Mouse (Mus musculus): Measurements from ENCODE around the gene Hyal3.

Gene Hyal3

GRCm38 (mm10) chr9:107594281-107595062 lies 13.9 kb downstream of the Hyal3 start:
- DNase-seq (ENCODE audit: low spot score), result no peak

DNA sequence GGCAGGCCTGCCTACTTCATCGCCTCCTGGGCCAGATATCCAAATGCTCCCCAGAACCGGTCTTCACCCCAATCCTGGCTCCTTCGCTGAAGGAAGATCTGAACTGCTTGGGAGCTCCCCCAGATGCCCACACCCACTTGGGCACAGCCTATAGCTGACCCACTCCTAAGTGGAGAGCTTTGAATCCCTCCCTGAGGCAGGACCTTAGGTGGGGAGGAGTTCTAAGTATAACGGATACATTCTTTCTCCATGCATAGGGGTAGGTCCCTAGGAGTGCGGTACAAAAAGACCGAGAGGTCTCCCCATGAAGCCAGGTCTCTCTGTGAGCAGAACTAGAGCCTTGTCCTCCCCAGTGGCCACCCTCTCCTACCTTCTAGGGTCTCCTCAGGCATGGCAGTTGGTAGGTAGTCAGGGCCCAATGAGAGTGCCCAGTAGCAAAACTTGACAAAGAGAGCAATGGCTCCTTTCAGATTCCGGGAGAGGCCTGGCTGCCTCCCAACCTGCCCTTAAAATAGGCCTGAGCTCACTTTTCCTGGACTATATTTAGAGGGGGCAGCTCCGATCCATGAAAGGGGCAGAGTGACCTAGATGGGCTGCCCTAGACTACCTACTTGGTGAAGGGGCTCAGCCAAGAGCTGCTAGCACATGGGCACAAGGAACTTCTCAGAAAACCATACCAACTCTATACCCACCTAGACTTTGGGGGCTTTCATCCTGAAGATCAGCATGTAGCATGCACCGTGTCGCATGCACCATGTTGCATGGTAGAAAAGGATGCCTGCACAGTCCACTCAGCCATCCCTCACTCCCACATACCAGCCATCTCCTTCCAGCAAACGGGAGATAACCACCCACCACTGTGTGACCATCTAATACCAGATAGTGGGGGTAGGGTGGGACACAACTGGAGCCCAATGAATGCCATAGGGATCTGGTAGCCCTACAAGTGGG lies 16.3 kb downstream of the Hyal3 start:
- DNase-seq (ENCODE audit: low spot score), result no peak

DNA sequence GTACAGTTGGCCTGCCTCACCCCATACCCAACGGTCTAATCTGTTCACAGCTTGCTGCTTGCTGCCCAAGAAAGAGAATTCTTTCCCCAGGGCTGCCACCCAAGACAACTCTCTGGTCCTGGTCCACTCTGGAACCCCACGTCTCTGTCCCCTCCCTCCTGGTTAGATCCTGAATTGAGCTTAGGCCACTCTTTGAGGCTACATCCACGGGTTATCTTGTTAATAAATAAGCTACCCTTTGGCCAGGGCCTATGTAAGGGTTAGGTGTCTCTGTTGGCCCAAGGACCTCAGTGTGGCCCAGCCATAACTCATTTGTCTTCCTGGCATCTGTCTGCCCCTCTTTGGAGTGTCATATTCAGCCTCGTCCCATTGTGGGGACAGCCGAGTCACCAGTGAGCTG lies 17.8 kb downstream of the Hyal3 start:
- DNase-seq (ENCODE audit: low spot score), result no peak

DNA sequence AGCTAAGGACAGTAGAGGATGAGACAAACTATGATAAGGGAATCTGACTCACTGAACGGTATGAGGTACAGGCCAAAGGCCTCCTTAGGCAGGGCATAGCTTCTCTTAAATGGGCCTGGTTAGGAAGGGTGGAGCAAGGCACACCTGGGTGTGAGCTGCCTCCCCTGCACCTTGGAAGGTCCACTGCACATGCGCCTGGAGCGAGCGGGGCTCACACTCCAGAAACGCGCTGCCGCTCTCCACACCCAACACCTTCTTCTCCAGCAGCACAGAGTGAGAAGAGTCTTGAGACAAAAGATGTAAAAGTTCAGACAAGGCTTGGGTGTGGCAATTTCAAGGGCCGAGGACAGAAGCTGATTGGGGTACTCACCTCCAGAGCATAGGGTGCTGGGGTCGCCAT lies 18.8 kb downstream of the Hyal3 start:
- no peak for DNase-seq (ENCODE audit: low spot score)

GRCm38 (mm10) chr9:107599842-107600241 lies 19.2 kb downstream of the Hyal3 start:
- DNase-seq (ENCODE audit: low spot score), result no peak

DNA sequence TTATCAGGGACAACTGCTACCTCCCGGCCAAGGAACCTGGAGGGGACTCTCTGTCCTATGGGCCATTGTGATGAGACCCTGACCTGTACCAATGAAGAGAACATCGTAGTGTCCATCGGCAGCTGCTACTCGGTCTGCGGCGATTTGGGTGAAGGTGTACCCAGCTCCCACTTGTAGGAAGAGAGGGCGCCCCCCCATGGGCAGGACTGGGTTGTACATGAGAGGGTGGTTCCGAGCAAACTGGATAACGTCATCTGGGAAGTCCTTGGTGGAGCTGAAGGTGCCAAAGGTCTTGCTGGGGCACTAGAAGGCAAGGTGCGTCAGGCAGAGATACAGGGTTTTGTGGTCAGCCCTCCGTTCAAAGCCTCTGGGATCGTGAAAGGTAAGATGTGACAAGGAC lies 20.1 kb downstream of the Hyal3 start:
- no peak for DNase-seq (ENCODE audit: low spot score)

DNA sequence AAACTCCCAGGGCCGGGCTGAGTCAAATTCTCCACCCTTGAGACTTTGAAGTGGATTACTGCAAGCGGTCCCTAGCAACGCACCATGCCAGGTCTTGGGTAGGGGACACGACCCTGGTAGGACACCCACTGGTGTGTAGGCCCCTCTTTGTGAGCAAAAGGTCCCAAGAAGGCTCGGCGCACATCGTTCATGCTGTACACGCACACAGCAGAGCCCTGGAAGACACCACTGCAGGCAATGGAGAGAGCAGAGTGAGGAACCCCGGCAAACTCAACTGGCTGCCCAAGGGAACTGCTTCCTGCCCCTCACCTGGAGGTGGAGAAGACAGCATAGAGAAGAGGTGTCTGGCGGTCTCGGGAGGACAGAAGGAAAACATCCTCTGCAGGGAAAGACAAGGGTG lies 20.7 kb downstream of the Hyal3 start:
- no peak for DNase-seq (ENCODE audit: low spot score)

GRCm38 (mm10) chr9:107602068-107602648 lies 21.5 kb downstream of the Hyal3 start:
- peak; percentile 87 for DNase-seq (ENCODE audit: low spot score)

GRCm38 (mm10) chr9:107603251-107603650 lies 22.6 kb downstream of the Hyal3 start:
- no peak for DNase-seq (ENCODE audit: low spot score)

GRCm38 (mm10) chr9:107605041-107605661 lies 24.5 kb downstream of the Hyal3 start:
- DNase-seq (ENCODE audit: low spot score), result no peak

- no peak for DNase-seq (ENCODE audit: low spot score)
These were observed 26.0 kb downstream of the Hyal3 start for GRCm38 (mm10) chr9:107606591-107606990.

GRCm38 (mm10) chr9:107607036-107607435 lies 26.4 kb downstream of the Hyal3 start:
- DNase-seq (ENCODE audit: low spot score), result no peak

GRCm38 (mm10) chr9:107607653-107608245 lies 27.1 kb downstream of the Hyal3 start:
- no peak for DNase-seq (ENCODE audit: low spot score)

DNA sequence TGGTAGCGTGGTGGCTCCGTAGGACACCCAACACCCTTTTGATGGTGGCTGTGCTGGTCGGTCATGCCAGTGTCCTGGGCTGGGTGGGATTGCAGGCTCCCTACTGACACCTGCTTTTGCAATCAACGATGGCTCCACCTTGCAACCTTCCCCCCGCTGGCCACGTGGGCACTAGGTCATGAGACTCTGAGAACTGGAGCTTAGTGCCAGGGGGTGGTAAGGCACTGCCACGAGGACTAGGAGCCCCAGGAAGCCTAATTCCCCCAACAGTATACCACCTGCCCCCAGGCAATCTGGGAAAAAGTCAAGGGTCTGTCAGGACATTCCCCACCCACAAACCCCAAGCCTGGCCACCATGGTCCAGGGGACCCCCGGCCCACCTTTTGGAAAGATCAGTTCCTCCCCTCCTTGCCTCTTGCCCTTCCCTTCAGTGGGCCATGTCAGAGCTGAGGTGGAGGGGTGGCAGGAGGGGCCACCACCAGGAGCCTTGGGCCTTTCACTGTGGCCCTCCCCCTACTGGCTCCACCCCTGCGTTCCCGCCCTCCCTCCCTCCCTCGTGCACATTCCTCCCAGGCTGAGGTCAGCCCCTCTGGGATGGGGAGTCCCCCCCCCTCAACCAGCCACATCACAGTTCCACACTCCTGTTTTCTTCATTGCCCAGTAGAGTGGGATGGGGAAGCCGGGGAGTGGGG lies 28.3 kb downstream of the Hyal3 start, which contains the start of gene Sema3b:
Gene Sema3b, minus strand, starts transcription at position 489 of the 692 bp plus-strand sequence.
- DNase-seq (ENCODE audit: low spot score), result no peak

- DNase-seq (ENCODE audit: low spot score), result no peak
These were observed 28.8 kb downstream of the Hyal3 start for GRCm38 (mm10) chr9:107609433-107609830.

GRCm38 (mm10) chr9:107611456-107612190 lies 31.0 kb downstream of the Hyal3 start:
- no peak for DNase-seq (ENCODE audit: low spot score)

GRCm38 (mm10) chr9:107612191-107612944 lies 31.8 kb downstream of the Hyal3 start:
- DNase-seq (ENCODE audit: low spot score), result peak; percentile 90

GRCm38 (mm10) chr9:107612945-107613569 lies 32.4 kb downstream of the Hyal3 start:
- DNase-seq (ENCODE audit: low spot score), result no peak

- DNase-seq (ENCODE audit: low spot score), result no peak
These were observed 34.4 kb downstream of the Hyal3 start for GRCm38 (mm10) chr9:107615035-107615434.

Data from layer of hippocampus, adult 9-10 months (tissue).